Mouse (Mus musculus) intestine, embryonic 14.5 days (tissue): ENCODE data around the gene Tmem86a. TPM values are rescaled to one million over a fixed set of nuclear protein-coding genes. Genes with fewer than 3 reads are reported as not detected.

Source experiments
- ATAC-seq: fragments of 200-750 bp; cut with Nextera tagmentation; replicated peaks from 2 replicates; pipeline ENCODE4 v1.8.0; 2017; ENCODE audit warnings: low read depth, moderate number of reproducible peaks, moderate TSS enrichment, moderate library complexity; ENCODE audit not compliant: low FRiP score, low TSS enrichment
- DNase-seq: peaks from one replicate; pipeline ENCODE4 v3.0.0-alpha.2; 2018; ENCODE audit warnings: low spot score
- H3K27ac ChIP-seq: fragments of 300-500 bp; sonication (generic); 2 replicates; pipeline ENCODE4 v1.5.1; 2014; ENCODE audit warnings: low read depth, mild to moderate bottlenecking, control low read depth
- H3K27me3 ChIP-seq: fragments of 300-500 bp; sonication (generic); replicated peaks from 2 replicates; pipeline ENCODE4 v1.6.1; 2014; ENCODE audit warnings: low read length, control low read depth; ENCODE audit not compliant: control insufficient read depth, insufficient read depth
- H3K36me3 ChIP-seq: fragments of 300-500 bp; sonication (generic); 2 replicates; pipeline ENCODE4 v1.6.1; 2014; ENCODE audit warnings: low read length, control low read depth; ENCODE audit not compliant: control insufficient read depth, insufficient read depth
- H3K4me1 ChIP-seq: fragments of 300-500 bp; sonication (generic); replicated peaks from 2 replicates; pipeline ENCODE4 v1.6.1; 2014; ENCODE audit warnings: low read length, control low read depth, mixed read lengths; ENCODE audit not compliant: control insufficient read depth, insufficient read depth
- H3K4me2 ChIP-seq: fragments of 300-500 bp; sonication (generic); 2 replicates; pipeline ENCODE4 v1.6.1; 2014; ENCODE audit warnings: low read length
- H3K4me3 ChIP-seq: fragments of 300-500 bp; sonication (generic); 2 replicates; pipeline ENCODE4 v1.5.1; 2014; ENCODE audit warnings: low read depth, low read length, control low read depth, mixed read lengths
- H3K9ac ChIP-seq: fragments of 300-500 bp; sonication (generic); 2 replicates; pipeline ENCODE4 v1.6.1; 2014; ENCODE audit warnings: mild to moderate bottlenecking, low read length
- H3K9me3 ChIP-seq: fragments of 300-500 bp; sonication (generic); 2 replicates; pipeline ENCODE4 v1.6.1; 2016; ENCODE audit warnings: low read length, control low read depth; ENCODE audit not compliant: control insufficient read depth
- WGBS: fragments of 180-500 bp; shearing (Covaris S2); extraction: QIAGEN DNeasy Blood & Tissue Kit; methylation state at CpG from one replicate; pipeline ENCODE4 v1.1.7; 2014; 5-methylcytosine and 5-hydroxymethylcytosine counted together
- polyA plus RNA-seq: library from polyadenylated mRNA; unstranded; fragments of >200 nt; fragmentation: Nextera tagmentation; extraction: Ambion mirVana; gene quantifications from 2 replicates; pipeline ENCODE4 v1.2.1, GENCODE M21; 2014

Gene Tmem86a
- polyA plus RNA-seq, 1 experiment from 2014 or later, result 31.4 TPM

- Histone ChIP-seq H3K36me3 (no peaks in the 10 kb centered on the region), H3K27ac (no peak overlapping the region), H3K9me3 (no peaks in the 10 kb centered on the region), H3K4me1 (peaks cover 13% of the 10 kb centered on the region), H3K4me3 (no peak overlapping the region), H3K9ac (no peak overlapping the region), H3K27me3 (no peaks in the 10 kb centered on the region), H3K4me2 (no peak overlapping the region)
- 89% methylated on average over 3 of the region's 3 CpGs for WGBS
- DNase-seq (no peak), ATAC-seq (no peak)
These were observed 8.7 kb upstream of the Tmem86a start for GRCm38 (mm10) chr7:47041706-47042105.

- H3K27ac ChIP-seq, result no peak overlapping the region
These were observed 8.3 kb upstream of the Tmem86a start for GRCm38 (mm10) chr7:47042121-47042520.

GRCm38 (mm10) chr7:47042823-47043490 is 7.4 kb upstream of the Tmem86a start:
- DNase-seq (no peak), ATAC-seq (no peak)
- H3K27ac ChIP-seq, result peak overlapping the region; percentile 52; the same call in 1 of the 2 replicates
- no peaks in the 10 kb centered on the region for H3K9me3 ChIP-seq
- H3K4me2 ChIP-seq, result no peak overlapping the region
- 28% methylated on average over 6 of the region's 6 CpGs for WGBS
- H3K4me3 ChIP-seq, result no peak overlapping the region
- no peaks in the 10 kb centered on the region for H3K36me3 ChIP-seq
- H3K4me1 ChIP-seq, result peaks cover 13% of the 10 kb centered on the region
- no peak overlapping the region for H3K9ac ChIP-seq
- H3K27me3 ChIP-seq, result no peaks in the 10 kb centered on the region

More at GRCm38 (mm10) chr7:47042121-47042520, 8.3 kb upstream of the Tmem86a start:
- Histone ChIP-seq H3K36me3 (no peaks in the 10 kb centered on the region), H3K4me3 (no peak overlapping the region), H3K9ac (no peak overlapping the region), H3K4me1 (peaks cover 13% of the 10 kb centered on the region), H3K27me3 (no peaks in the 10 kb centered on the region), H3K4me2 (no peak overlapping the region), H3K9me3 (no peaks in the 10 kb centered on the region)
- 76% methylated on average over 4 of the region's 4 CpGs for WGBS
- DNase-seq (no peak), ATAC-seq (no peak)

GRCm38 (mm10) chr7:47050766-47051165 is 365 bp downstream of the Tmem86a start:
- ATAC-seq, result peak; percentile 66

DNA sequence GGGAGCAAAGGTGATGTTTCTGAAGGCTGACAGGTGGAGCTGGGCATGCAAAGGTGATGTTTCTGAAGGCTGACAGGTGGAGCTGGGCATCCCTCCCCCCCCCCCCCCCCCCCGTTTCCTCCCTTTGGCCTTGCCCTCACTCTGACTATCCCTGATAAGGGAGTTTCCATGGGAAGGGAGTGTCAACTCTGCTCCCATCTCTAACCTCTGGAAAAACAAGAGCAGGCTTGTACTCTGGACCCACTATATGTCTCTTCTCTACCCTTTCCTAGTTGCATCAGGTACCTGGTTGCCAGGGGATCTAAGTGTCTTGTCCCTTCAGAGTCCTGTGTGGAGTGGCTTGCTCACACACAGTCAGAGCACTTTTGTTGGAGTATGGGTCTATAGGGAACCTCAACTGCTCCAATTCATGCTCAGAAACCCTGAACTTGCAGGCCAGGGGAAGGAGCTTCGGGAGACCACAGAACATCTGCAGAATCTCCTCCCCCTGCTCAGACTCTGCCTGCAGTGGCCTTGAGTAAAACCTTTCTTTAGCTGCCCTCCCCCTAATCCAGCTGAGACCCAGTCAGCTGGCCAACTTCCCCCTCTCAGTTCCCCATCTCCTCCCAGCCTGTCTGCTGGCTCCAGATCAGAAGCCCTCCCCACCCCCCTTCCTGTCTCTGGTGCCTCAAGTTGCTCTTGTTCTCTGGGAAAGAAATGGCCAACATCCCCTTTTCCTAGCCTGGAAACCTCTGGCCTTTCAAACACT is 1.2 kb downstream of the Tmem86a start:
- Histone ChIP-seq H3K4me1 (peaks cover 23% of the 10 kb centered on the region), H3K9ac (peak overlapping the region; percentile 86), H3K36me3 (peaks cover 17% of the 10 kb centered on the region; the same call in 1 of the 2 replicates), H3K4me3 (peak overlapping the region; percentile 91), H3K4me2 (peak overlapping the region; percentile 93), H3K27ac (peak overlapping the region; percentile 97), H3K27me3 (no peaks in the 10 kb centered on the region), H3K9me3 (no peaks in the 10 kb centered on the region)
- peak; percentile 65 for DNase-seq
- ATAC-seq, result peak; percentile 12; the same call in 1 of the 2 replicates
- 3% methylated on average over 2 of the region's 2 CpGs for WGBS

More at GRCm38 (mm10) chr7:47050766-47051165, 365 bp downstream of the Tmem86a start:
- peak overlapping the region; percentile 97 for H3K27ac ChIP-seq
- WGBS, result 0% methylated on average over 30 of the region's 34 CpGs
- H3K9me3 ChIP-seq, result no peaks in the 10 kb centered on the region
- peaks cover 23% of the 10 kb centered on the region for H3K4me1 ChIP-seq
- H3K36me3 ChIP-seq, result peaks cover 17% of the 10 kb centered on the region; the same call in 1 of the 2 replicates
- H3K4me3 ChIP-seq, result peak overlapping the region; percentile 91
- H3K4me2 ChIP-seq, result peak overlapping the region; percentile 93
- H3K9ac ChIP-seq, result peak overlapping the region; percentile 86
- no peak for DNase-seq
- H3K27me3 ChIP-seq, result no peaks in the 10 kb centered on the region

DNA sequence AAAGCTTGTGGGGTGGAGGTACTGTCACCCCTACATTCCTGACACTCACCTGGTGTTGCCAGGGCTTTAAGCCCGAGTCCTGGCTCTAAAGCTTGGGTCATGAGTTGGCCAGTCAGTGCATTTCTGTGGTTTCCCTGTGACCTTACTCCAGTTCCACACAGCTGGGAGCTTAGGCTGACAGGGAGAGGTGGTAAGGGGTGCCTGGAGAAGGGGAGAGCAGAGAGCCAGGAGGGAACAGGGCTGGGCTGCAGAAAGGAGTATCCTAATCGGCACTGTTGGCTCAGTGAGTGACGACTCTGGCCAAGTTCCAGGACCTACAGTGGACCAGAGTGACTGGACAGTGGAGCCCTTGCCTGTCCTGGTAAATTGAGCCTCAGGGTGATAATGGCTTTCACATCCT is 1.9 kb downstream of the Tmem86a start:
- ATAC-seq, result no peak
- Histone ChIP-seq H3K27me3 (no peaks in the 10 kb centered on the region), H3K4me2 (peak overlapping the region; percentile 93), H3K4me1 (peaks cover 23% of the 10 kb centered on the region), H3K9ac (peak overlapping the region; percentile 43), H3K36me3 (peaks cover 17% of the 10 kb centered on the region; the same call in 1 of the 2 replicates), H3K4me3 (peak overlapping the region; percentile 91), H3K27ac (peak overlapping the region; percentile 97), H3K9me3 (no peaks in the 10 kb centered on the region)
- WGBS, result 22% methylated on average over 3 of the region's 3 CpGs
- DNase-seq, result no peak

DNA sequence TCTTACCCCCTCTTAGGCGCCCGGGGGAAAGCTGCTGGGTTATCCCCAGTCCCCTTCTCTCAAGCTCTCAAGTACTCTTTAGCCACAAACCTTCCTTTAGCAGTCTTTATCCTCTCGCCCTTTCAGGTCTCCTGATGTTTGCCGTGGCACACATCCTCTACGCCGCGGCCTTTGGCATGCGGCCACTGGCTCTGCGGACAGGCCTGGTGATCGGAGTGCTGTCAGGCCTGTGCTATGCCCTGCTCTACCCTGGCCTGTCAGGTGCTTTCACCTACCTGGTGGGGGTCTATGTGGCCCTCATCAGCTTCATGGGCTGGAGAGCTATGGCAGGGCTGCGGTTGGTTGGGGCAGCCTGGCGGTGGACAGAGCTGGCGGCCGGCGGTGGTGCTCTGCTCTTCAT is 2.9 kb downstream of the Tmem86a start:
- no peak overlapping the region for H3K27ac ChIP-seq
- DNase-seq (no peak), ATAC-seq (no peak)
- H3K9ac ChIP-seq, result no peak overlapping the region
- H3K4me1 ChIP-seq, result peaks cover 23% of the 10 kb centered on the region
- H3K27me3 ChIP-seq, result no peaks in the 10 kb centered on the region
- no peak overlapping the region for H3K4me3 ChIP-seq
- 94% methylated on average over 15 of the region's 15 CpGs for WGBS
- H3K36me3 ChIP-seq, result peaks cover 17% of the 10 kb centered on the region; the same call in 1 of the 2 replicates
- H3K9me3 ChIP-seq, result no peaks in the 10 kb centered on the region
- H3K4me2 ChIP-seq, result no peak overlapping the region

DNA sequence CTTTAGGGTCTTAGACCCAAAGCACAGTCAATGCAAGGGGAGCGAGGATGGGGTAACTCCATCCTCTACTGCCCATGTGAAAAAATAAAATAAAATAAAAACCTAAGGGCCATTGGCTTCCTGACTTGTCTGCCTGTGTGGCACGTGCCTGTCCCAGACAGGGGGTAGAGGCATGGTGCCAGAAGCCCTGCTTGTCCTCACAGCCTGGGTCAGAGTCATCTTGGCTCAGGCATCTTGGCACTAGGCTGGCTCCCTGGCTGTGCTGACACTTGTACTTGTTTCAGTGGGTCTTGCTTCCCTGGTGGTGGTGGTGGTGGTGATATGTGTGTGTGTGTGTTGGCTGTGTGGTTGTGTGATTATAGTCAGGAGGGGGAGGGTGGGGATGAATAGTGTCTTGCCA is 4.3 kb downstream of the Tmem86a start:
- ATAC-seq (no peak), DNase-seq (no peak)
- no peak overlapping the region for H3K27ac ChIP-seq
- no peaks in the 10 kb centered on the region for H3K9me3 ChIP-seq
- peaks cover 17% of the 10 kb centered on the region; the same call in 1 of the 2 replicates for H3K36me3 ChIP-seq
- 84% methylated on average over 2 of the region's 2 CpGs for WGBS
- no peak overlapping the region for H3K4me2 ChIP-seq
- no peaks in the 10 kb centered on the region for H3K27me3 ChIP-seq
- peaks cover 26% of the 10 kb centered on the region for H3K4me1 ChIP-seq
- H3K9ac ChIP-seq, result no peak overlapping the region
- no peak overlapping the region for H3K4me3 ChIP-seq
